Mouse (Mus musculus) MEL (cell line): ENCODE measurements at regions not wholly inside any gene's neighbourhood (a gene's known extent, or its start where the extent isn't known, plus 50 kb on each side); places are given as distances from the start of the nearest gene placed in this dataset.

Experiments used
- DNase-seq: peaks from one replicate; pipeline ENCODE4 v3.0.0; 2011; ENCODE audit warnings: low read depth, low spot score
- H3K27ac ChIP-seq: 2 replicates; pipeline ENCODE4 v1.5.1; 2012; ENCODE audit warnings: low read depth, mild to moderate bottlenecking, control low read depth, low read length, moderate library complexity; ENCODE audit not compliant: control insufficient read depth
- H3K27me3 ChIP-seq, 2 experiments: fragments of 150-350 bp in 1 of 2; sonication (generic) in 1 of 2; 2 replicates each; pipeline ENCODE4 v1.6.1; 2012; ENCODE audit warnings: low read length in 2 of 2, mild to moderate bottlenecking in 2 of 2, improper control_type of control experiment in 1 of 2, moderate library complexity in 1 of 2; ENCODE audit not compliant: insufficient read depth in 2 of 2, control insufficient read depth in 1 of 2
- H3K36me3 ChIP-seq, 2 experiments: 2 replicates each; pipeline ENCODE4 v1.6.1; 2012 to 2014; ENCODE audit warnings: low read length in 2 of 2, improper control_type of control experiment in 1 of 2, inconsistent platforms in 1 of 2, mild to moderate bottlenecking in 1 of 2; ENCODE audit not compliant: insufficient read depth in 2 of 2, control insufficient read depth in 1 of 2
- H3K4me1 ChIP-seq, 2 experiments: fragments of 150-350 bp in 1 of 2; sonication (generic) in 1 of 2; 2 replicates each; pipeline ENCODE4 v1.6.1; 2012; ENCODE audit warnings: low read length in 2 of 2, improper control_type of control experiment in 1 of 2, mild to moderate bottlenecking in 1 of 2; ENCODE audit not compliant: insufficient read depth in 2 of 2, control insufficient read depth in 1 of 2
- H3K4me3 ChIP-seq, 2 experiments: fragments of 150-350 bp in 1 of 2; sonication (generic) in 1 of 2; 2 replicates each; pipeline ENCODE4 v1.5.1; 2012; ENCODE audit warnings: low read depth in 2 of 2, low read length in 2 of 2, mild to moderate bottlenecking in 2 of 2, moderate library complexity in 2 of 2, control low read depth in 1 of 2, improper control_type of control experiment in 1 of 2; ENCODE audit not compliant: control insufficient read depth in 1 of 2, insufficient read depth in 1 of 2
- H3K79me2 ChIP-seq: 2 replicates; pipeline ENCODE4 v1.6.1; 2012; ENCODE audit warnings: mild to moderate bottlenecking, low read length, moderate library complexity; ENCODE audit not compliant: control insufficient read depth, poor library complexity, insufficient read depth
- H3K9ac ChIP-seq: 2 replicates; pipeline ENCODE4 v1.6.1; 2012; ENCODE audit warnings: low read depth, mild to moderate bottlenecking, control low read depth, low read length, moderate library complexity; ENCODE audit not compliant: control insufficient read depth, poor library complexity, severe bottlenecking
- H3K9me3 ChIP-seq: fragments of 150-350 bp; sonication (generic); replicated peaks from 2 replicates; pipeline ENCODE4 v1.6.1; 2012; ENCODE audit warnings: mild to moderate bottlenecking, low read length, improper control_type of control experiment, moderate library complexity; ENCODE audit not compliant: insufficient read depth
- BHLHE40 ChIP-seq: IDR thresholded peaks from 2 replicates; pipeline ENCODE4 v1.6.1; 2012; ENCODE audit warnings: low read depth, mild to moderate bottlenecking, inconsistent platforms, low read length, improper control_type of control experiment, borderline replicate concordance
- CHD2 ChIP-seq: IDR thresholded peaks from 2 replicates; pipeline ENCODE4 v1.6.1; 2011; ENCODE audit warnings: low read length, improper control_type of control experiment
- CTCF ChIP-seq, 3 experiments: IDR thresholded peaks in 2 of 3; conservative IDR thresholded peaks in 1 of 3; 2 replicates each; pipeline ENCODE4 v1.5.1; 2011 to 2012; ENCODE audit warnings: low read length in 3 of 3, low read depth in 2 of 3, mild to moderate bottlenecking in 2 of 3, improper control_type of control experiment in 1 of 3, inconsistent platforms in 1 of 3, mixed read lengths in 1 of 3, moderate library complexity in 1 of 3; ENCODE audit not compliant: control insufficient read depth in 1 of 3, insufficient read depth in 1 of 3, poor library complexity in 1 of 3, severe bottlenecking in 1 of 3
- E2F4 ChIP-seq: IDR thresholded peaks from 2 replicates; pipeline ENCODE4 v1.6.1; 2011; ENCODE audit warnings: low read depth, low read length, improper control_type of control experiment, borderline replicate concordance
- HCFC1 ChIP-seq: IDR thresholded peaks from 2 replicates; pipeline ENCODE4 v1.6.1; 2012; ENCODE audit warnings: low read depth, mild to moderate bottlenecking, inconsistent platforms, low read length, improper control_type of control experiment, moderate library complexity
- KAT2A ChIP-seq: conservative IDR thresholded peaks from 2 replicates; pipeline ENCODE4 v1.6.1; 2012; ENCODE audit warnings: low read depth, low read length, improper control_type of control experiment, inconsistent platforms
- MAZ ChIP-seq: IDR thresholded peaks from 2 replicates; pipeline ENCODE4 v1.6.1; 2012; ENCODE audit warnings: low read depth, mild to moderate bottlenecking, inconsistent platforms, low read length, improper control_type of control experiment
- MYC ChIP-seq: IDR thresholded peaks from 2 replicates; pipeline ENCODE4 v1.6.1; 2011; ENCODE audit warnings: low read depth, mild to moderate bottlenecking, low read length, improper control_type of control experiment, moderate library complexity
- NRF1 ChIP-seq: IDR thresholded peaks from 2 replicates; pipeline ENCODE4 v1.6.1; 2014; ENCODE audit warnings: low read depth, mild to moderate bottlenecking, inconsistent platforms, low read length, improper control_type of control experiment, moderate library complexity; ENCODE audit not compliant: poor library complexity, insufficient read depth, severe bottlenecking
- POLR2A ChIP-seq, 2 experiments: IDR thresholded peaks; 2 replicates each; pipeline ENCODE4 v1.6.1; 2011 to 2012; ENCODE audit warnings: low read length in 2 of 2, mild to moderate bottlenecking in 2 of 2, control low read depth in 1 of 2, improper control_type of control experiment in 1 of 2, low read depth in 1 of 2, moderate library complexity in 1 of 2; ENCODE audit not compliant: control insufficient read depth in 1 of 2, insufficient read depth in 1 of 2, poor library complexity in 1 of 2
- POLR2AphosphoS2 ChIP-seq: IDR thresholded peaks from 2 replicates; pipeline ENCODE4 v1.6.1; 2011; ENCODE audit warnings: low read length, improper control_type of control experiment
- POLR2AphosphoS5 ChIP-seq: IDR thresholded peaks from 2 replicates; pipeline ENCODE4 v1.6.1; 2012; ENCODE audit warnings: low read depth, borderline replicate concordance, mild to moderate bottlenecking, inconsistent platforms, low read length, moderate library complexity, mixed read lengths
- RAD21 ChIP-seq: IDR thresholded peaks from 2 replicates; pipeline ENCODE4 v1.6.1; 2011; ENCODE audit warnings: mild to moderate bottlenecking, low read depth, low read length, improper control_type of control experiment
- SMC3 ChIP-seq: IDR thresholded peaks from 2 replicates; pipeline ENCODE4 v1.6.1; 2011; ENCODE audit warnings: low read depth, low read length, improper control_type of control experiment
- TAL1 ChIP-seq: IDR thresholded peaks from 2 replicates; pipeline ENCODE4 v1.6.1; 2012; ENCODE audit warnings: mild to moderate bottlenecking, inconsistent platforms, low read length, moderate library complexity, mixed read lengths
- TBP ChIP-seq: IDR thresholded peaks from 2 replicates; pipeline ENCODE4 v1.8.0; 2011; ENCODE audit warnings: low read depth, low read length, improper control_type of control experiment
- TCF12 ChIP-seq: IDR thresholded peaks from 2 replicates; pipeline ENCODE4 v1.6.1; 2014; ENCODE audit warnings: low read depth, mild to moderate bottlenecking, inconsistent platforms, low read length, improper control_type of control experiment, moderate library complexity
- UBTF ChIP-seq: IDR thresholded peaks from 2 replicates; pipeline ENCODE4 v1.6.1; 2012; ENCODE audit warnings: low read depth, mild to moderate bottlenecking, inconsistent platforms, low read length, improper control_type of control experiment, moderate library complexity, borderline replicate concordance; ENCODE audit not compliant: insufficient read depth
- USF1 ChIP-seq: IDR thresholded peaks from 2 replicates; pipeline ENCODE4 v1.6.1; 2014; ENCODE audit warnings: low read depth, mild to moderate bottlenecking, inconsistent platforms, low read length, improper control_type of control experiment, moderate library complexity
- USF2 ChIP-seq, 2 experiments: IDR thresholded peaks; 2 replicates each; pipeline ENCODE4 v1.6.1; 2011 to 2012; ENCODE audit warnings: improper control_type of control experiment in 2 of 2, low read length in 2 of 2, borderline replicate concordance in 1 of 2, inconsistent platforms in 1 of 2, low read depth in 1 of 2, mild to moderate bottlenecking in 1 of 2; ENCODE audit not compliant: insufficient read depth in 1 of 2
- ZC3H11A ChIP-seq: IDR thresholded peaks from 2 replicates; pipeline ENCODE4 v1.6.1; 2012; ENCODE audit warnings: low read depth, mild to moderate bottlenecking, inconsistent platforms, low read length, improper control_type of control experiment
- ZKSCAN1 ChIP-seq: IDR thresholded peaks from 2 replicates; pipeline ENCODE4 v1.6.1; 2012; ENCODE audit warnings: low read depth, mild to moderate bottlenecking, inconsistent platforms, low read length, improper control_type of control experiment, moderate library complexity

GRCm38 (mm10) chr6:118309923-118310322 is 109.4 kb downstream of the Bms1 start:
- H3K9me3 ChIP-seq: no peaks in the 10 kb centered on the region
- no peaks in the 10 kb centered on the region for H3K36me3 ChIP-seq
- no peaks in the 10 kb centered on the region for H3K4me1 ChIP-seq
- H3K27ac ChIP-seq: no peak overlapping the region
- H3K27me3 ChIP-seq: no peaks in the 10 kb centered on the region
- no peak for DNase-seq
- no peak overlapping the region for H3K9ac ChIP-seq
- H3K4me3 ChIP-seq: no peak overlapping the region
- H3K79me2 ChIP-seq: no peaks in the 10 kb centered on the region
- no peak for TF ChIP-seq POLR2AphosphoS5
- TF ChIP-seq RAD21: no peak
- no peak for TF ChIP-seq POLR2AphosphoS2
- no peak for TF ChIP-seq ZC3H11A
- TF ChIP-seq E2F4: no peak
- no peak for TF ChIP-seq KAT2A
- no peak for TF ChIP-seq TBP
- TF ChIP-seq NRF1: no peak
- TF ChIP-seq CTCF (IDR thresholded peaks at IDR 0.05 in 2 of 3, conservative IDR thresholded peaks at IDR 0.05 in 1 of 3; ENCODE audit: control insufficient read depth in 1 of 3, insufficient read depth in 1 of 3, low read depth in 2 of 3, low read length in 3 of 3, poor library complexity in 1 of 3, severe bottlenecking in 1 of 3): no peak
- TF ChIP-seq CHD2: no peak
- TF ChIP-seq HCFC1: no peak
- TF ChIP-seq SMC3: no peak

GRCm38 (mm10) chr6:118308586-118308985 is 110.7 kb downstream of the Bms1 start:
- Histone ChIP-seq H3K9me3 (no peaks in the 10 kb centered on the region), H3K27ac (no peak overlapping the region), H3K27me3 (no peaks in the 10 kb centered on the region), H3K4me1 (no peaks in the 10 kb centered on the region), H3K36me3 (no peaks in the 10 kb centered on the region), H3K79me2 (no peaks in the 10 kb centered on the region), H3K9ac (no peak overlapping the region), H3K4me3 (no peak overlapping the region)
- no peak for DNase-seq
- TF ChIP-seq BHLHE40 (no peak), POLR2AphosphoS2 (no peak), USF1 (no peak), MAZ (no peak), UBTF (no peak), HCFC1 (no peak), CTCF (IDR thresholded peaks at IDR 0.05 in 2 of 3, conservative IDR thresholded peaks at IDR 0.05 in 1 of 3; ENCODE audit: control insufficient read depth in 1 of 3, insufficient read depth in 1 of 3, low read depth in 2 of 3, low read length in 3 of 3, poor library complexity in 1 of 3, severe bottlenecking in 1 of 3) (no peak), CHD2 (no peak), NRF1 (no peak), POLR2A (IDR thresholded peaks at IDR 0.05; ENCODE audit: control insufficient read depth in 1 of 2, insufficient read depth in 1 of 2, low read depth in 1 of 2, low read length in 2 of 2, poor library complexity in 1 of 2) (no peak), ZKSCAN1 (no peak), MYC (no peak), TCF12 (no peak), USF2 (IDR thresholded peaks at IDR 0.05; ENCODE audit: borderline replicate concordance in 1 of 2, insufficient read depth in 1 of 2, low read depth in 1 of 2, low read length in 2 of 2) (no peak), KAT2A (no peak), TAL1 (no peak)
- TF ChIP-seq, all 39 proteins: peak for 0
